Mouse (Mus musculus): ENCODE measurements around the gene Gm10715.
"Not testable (repeated sequence)": the region's sequence is repeated elsewhere in the genome, so short reads cannot be mapped to it uniquely, and the experiment has no call there.

DNA sequence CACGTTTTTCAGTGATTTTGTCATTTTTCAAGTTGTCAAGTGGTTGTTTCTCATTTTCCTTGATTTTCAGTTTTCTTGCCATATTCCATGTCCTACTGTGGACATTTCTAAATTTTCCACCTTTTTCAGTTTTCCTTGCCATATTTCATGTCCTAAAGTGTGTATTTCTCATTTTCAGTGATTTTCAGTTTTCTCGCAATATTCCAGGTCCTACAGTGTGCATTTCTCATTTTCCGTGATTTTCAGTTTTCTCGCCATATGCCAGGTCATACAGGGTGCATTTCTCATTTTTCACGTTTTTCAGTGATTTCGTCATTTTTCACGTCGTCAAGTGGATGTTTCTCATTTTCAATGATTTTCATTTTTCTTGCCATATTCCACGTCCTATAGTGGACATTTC is 17.7 kb upstream of the Gm10715 start:
- not testable (repeated sequence) for TF ChIP-seq EP300 (optimal IDR thresholded peaks at IDR 0.05); CTCF (IDR thresholded peaks at IDR 0.05; ENCODE audit: low read depth)

Data from stomach, postnatal 0 days (tissue).